Mouse (Mus musculus): Measurements from ENCODE around the gene Nrarp. TPM values are rescaled to one million over a fixed set of nuclear protein-coding genes. Genes with fewer than 3 reads are reported as not detected.
A peak's percentile ranks its signal among the peaks of the same experiment; 100 is the strongest.

The Nrarp gene
- polyA plus RNA-seq (2015; fragmentation: Nextera tagmentation; extraction: Ambion mirVana) = 1.3 and 1.7 TPM in 2 replicates

DNA sequence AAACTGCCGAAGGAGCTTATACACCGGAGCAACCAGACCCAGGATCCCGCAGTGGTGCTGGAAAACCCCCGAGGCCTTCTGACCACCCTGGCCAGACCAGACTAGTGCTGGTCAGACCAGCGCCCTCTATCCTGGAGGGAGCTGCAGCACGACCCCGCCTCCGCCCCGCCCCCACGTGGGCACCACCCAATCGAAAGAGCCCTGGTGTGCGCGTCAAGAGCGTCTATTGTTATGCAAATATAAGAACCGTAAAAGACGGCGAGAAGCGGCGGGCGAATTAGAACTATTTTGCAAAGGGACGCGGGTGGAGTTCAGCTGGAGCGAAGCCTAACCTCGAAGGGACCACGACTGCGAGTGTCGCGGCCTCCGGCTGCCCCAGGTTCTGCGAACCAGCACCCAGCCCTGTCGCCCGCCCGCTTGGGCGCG lies at the start of gene Nrarp:
Gene Nrarp (plus strand): TSS at position 281 of the 426 bp plus-strand sequence.
- H3K27ac ChIP-seq (ENCODE audit: low read depth) = peak within 1 kb of the TSS; percentile 80
- ATAC-seq (peak; percentile 81), DNase-seq (peak; percentile 89)
- H3K9me3 ChIP-seq (ENCODE audit: low read length) = no peaks in the 10 kb centered on the region
- WGBS (ENCODE audit: insufficient replicate concordance) = under 1% methylated on average over 31 of the region's 35 CpGs
- H3K27me3 ChIP-seq (ENCODE audit: insufficient read depth, low read length) = peaks cover 51% of the 10 kb centered on the region
- peaks cover 33% of the 10 kb centered on the region for H3K4me1 ChIP-seq (ENCODE audit: insufficient read depth)
- H3K4me3 ChIP-seq (ENCODE audit: low read depth, low read length) = peak within 1 kb of the TSS; percentile 61
- H3K9ac ChIP-seq (replicated peaks) = peak within 1 kb of the TSS; percentile 65
- peak within 1 kb of the TSS; percentile 98 for H3K4me2 ChIP-seq (ENCODE audit: low read depth, low read length)
- H3K36me3 ChIP-seq (replicated peaks; ENCODE audit: insufficient read depth, low read length) = no peaks in the 10 kb centered on the region
- no peak for TF ChIP-seq EP300 (IDR thresholded peaks at IDR 0.05; ENCODE audit: low read depth)
- peak; percentile 62 for TF ChIP-seq CTCF (IDR thresholded peaks at IDR 0.05; ENCODE audit: low read depth)

DNA sequence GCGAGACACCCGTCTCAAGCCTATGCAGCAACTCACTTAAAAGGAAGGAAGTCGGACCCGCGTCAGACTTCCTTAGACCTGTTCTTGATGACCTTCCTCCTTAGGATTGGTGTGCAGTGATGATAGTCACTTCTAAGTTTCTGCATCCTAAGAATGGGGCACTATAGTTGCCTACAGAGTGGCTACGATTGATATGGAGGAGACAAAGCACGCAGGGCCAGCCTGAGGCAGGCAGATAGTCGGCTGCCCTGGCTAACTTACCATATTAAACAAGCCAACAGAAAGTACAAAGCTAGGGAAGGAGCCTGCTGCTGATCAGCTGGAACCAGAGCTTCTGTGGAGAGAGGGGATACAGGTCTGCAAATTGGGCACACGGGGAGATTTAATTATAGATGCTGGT lies 49.0 kb upstream of the Nrarp start:
- Histone ChIP-seq H3K4me2 (ENCODE audit: low read depth, low read length) (no peak overlapping the region; the same call in 1 of the 2 replicates), H3K9me3 (ENCODE audit: low read length) (no peaks in the 10 kb centered on the region), H3K4me1 (ENCODE audit: insufficient read depth) (0 out of 2 replicates have a peak, but pooled peaks cover 3% of the 10 kb centered on the region), H3K4me3 (ENCODE audit: low read depth, low read length) (no peak overlapping the region), H3K27ac (ENCODE audit: low read depth) (no peak overlapping the region), H3K27me3 (ENCODE audit: insufficient read depth, low read length) (no peaks in the 10 kb centered on the region), H3K36me3 (replicated peaks; ENCODE audit: insufficient read depth, low read length) (no peaks in the 10 kb centered on the region), H3K9ac (replicated peaks) (no peak overlapping the region)
- peak; percentile 54 for ATAC-seq
- 28% methylated on average over 9 of the region's 9 CpGs for WGBS (ENCODE audit: insufficient replicate concordance)
- DNase-seq = no peak
- TF ChIP-seq EP300 (IDR thresholded peaks at IDR 0.05; ENCODE audit: low read depth) = 0 out of 2 replicates have a peak, but pooled peaks have one; percentile 60
- no peak for TF ChIP-seq CTCF (IDR thresholded peaks at IDR 0.05; ENCODE audit: low read depth)

DNA sequence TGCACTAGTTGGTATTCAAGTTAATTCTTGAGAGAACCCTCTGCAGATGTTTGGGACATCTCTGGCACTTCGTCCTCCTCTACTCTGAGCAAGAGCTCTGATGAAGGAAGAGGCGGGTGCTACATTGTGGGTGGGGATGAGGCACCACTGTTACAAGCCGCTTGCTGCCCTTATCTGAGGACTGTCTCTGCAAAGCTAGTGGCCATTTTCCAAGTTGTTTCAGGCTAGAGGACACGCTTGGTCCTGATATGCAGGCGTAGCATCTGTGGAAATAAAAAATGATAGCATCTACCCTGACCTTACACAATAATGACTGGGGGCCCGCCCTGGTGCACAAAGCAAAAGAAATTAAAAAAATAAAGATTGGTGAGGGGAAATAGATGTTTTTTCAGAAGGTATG lies 42.7 kb upstream of the Nrarp start:
- no peak for DNase-seq
- Histone ChIP-seq H3K4me1 (ENCODE audit: insufficient read depth) (no peaks in the 10 kb centered on the region), H3K9me3 (ENCODE audit: low read length) (no peaks in the 10 kb centered on the region), H3K27ac (ENCODE audit: low read depth) (no peak overlapping the region), H3K36me3 (replicated peaks; ENCODE audit: insufficient read depth, low read length) (no peaks in the 10 kb centered on the region), H3K9ac (replicated peaks) (no peak overlapping the region), H3K27me3 (ENCODE audit: insufficient read depth, low read length) (no peaks in the 10 kb centered on the region), H3K4me2 (ENCODE audit: low read depth, low read length) (no peak overlapping the region), H3K4me3 (ENCODE audit: low read depth, low read length) (no peak overlapping the region)
- no peak for TF ChIP-seq CTCF (IDR thresholded peaks at IDR 0.05; ENCODE audit: low read depth)
- TF ChIP-seq EP300 (IDR thresholded peaks at IDR 0.05; ENCODE audit: low read depth) = peak; percentile 73
- 36% methylated on average over 6 of the region's 6 CpGs for WGBS (ENCODE audit: insufficient replicate concordance)
- ATAC-seq = peak; percentile 92

DNA sequence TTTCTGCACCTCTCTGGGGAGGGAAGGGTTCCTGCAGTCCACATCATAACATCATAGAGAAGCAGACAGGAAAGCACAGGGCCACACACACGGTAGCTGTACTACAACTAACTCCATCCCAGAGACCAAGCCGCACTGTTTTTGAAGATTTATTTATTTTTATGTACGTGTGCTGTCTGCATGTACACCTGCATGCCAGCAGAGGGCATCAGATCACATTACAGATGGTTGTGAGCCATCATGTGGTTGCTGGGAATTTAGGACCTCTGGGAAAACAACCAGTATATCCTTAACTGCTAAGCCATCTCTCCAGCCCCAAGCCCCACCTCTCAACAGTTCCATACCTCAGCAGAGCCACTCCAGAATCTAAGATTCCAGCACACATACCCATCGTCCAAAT lies 39.4 kb upstream of the Nrarp start:
- TF ChIP-seq CTCF (IDR thresholded peaks at IDR 0.05; ENCODE audit: low read depth) = peak; percentile 59
- TF ChIP-seq EP300 (IDR thresholded peaks at IDR 0.05; ENCODE audit: low read depth) = no peak
- Histone ChIP-seq H3K9me3 (ENCODE audit: low read length) (no peaks in the 10 kb centered on the region), H3K27ac (ENCODE audit: low read depth) (no peak overlapping the region), H3K36me3 (replicated peaks; ENCODE audit: insufficient read depth, low read length) (no peaks in the 10 kb centered on the region), H3K4me2 (ENCODE audit: low read depth, low read length) (no peak overlapping the region), H3K9ac (replicated peaks) (no peak overlapping the region), H3K27me3 (ENCODE audit: insufficient read depth, low read length) (no peaks in the 10 kb centered on the region), H3K4me1 (ENCODE audit: insufficient read depth) (no peaks in the 10 kb centered on the region), H3K4me3 (ENCODE audit: low read depth, low read length) (no peak overlapping the region)
- ATAC-seq (no peak), DNase-seq (no peak)
- 70% methylated on average over 4 of the region's 4 CpGs for WGBS (ENCODE audit: insufficient replicate concordance)

DNA sequence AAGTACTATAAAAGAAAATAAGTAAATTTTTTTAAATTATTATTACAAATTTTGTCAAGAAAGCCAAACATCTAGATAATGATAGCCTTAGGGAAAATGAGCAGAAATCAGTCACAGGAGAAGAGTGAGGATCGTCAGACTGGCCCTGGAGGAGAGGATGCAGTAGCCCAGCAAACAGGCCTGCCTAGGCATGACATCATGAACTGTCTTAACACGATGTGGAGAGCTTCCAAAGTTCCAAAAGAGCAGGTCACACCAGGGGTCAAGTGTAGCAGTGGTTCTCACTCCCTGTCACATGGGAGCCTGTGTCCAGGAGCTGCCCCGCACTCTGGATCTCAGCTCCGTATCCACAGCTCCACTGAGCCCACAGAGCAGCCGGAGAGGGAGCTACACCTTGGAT lies 38.6 kb upstream of the Nrarp start:
- WGBS (ENCODE audit: insufficient replicate concordance) = 82% methylated on average over 5 of the region's 5 CpGs
- TF ChIP-seq CTCF (IDR thresholded peaks at IDR 0.05; ENCODE audit: low read depth) = no peak
- TF ChIP-seq EP300 (IDR thresholded peaks at IDR 0.05; ENCODE audit: low read depth) = no peak
- ATAC-seq = no peak

DNA sequence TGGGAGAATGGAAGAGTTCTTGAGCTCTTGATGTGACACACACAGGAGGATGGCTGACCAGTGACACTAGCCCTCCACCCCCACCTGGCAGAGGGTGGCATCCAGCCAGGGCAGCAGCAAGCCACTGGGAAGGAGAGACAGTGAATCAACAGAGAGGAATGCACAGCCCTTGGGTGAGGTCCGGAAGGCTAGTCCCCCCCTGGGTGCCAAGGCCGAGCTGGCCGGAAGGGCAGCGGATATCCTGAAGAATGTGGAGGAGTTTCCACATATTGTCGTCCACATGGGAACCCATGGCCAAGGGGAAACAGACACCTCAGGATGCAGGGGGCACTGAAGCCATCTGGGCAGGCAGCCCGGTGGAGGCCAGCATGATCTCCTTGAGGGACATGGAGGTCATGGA lies 35.2 kb upstream of the Nrarp start:
- H3K4me3 ChIP-seq (ENCODE audit: low read depth, low read length) = no peak overlapping the region
- H3K4me2 ChIP-seq (ENCODE audit: low read depth, low read length) = no peak overlapping the region
- peaks cover 8% of the 10 kb centered on the region for H3K4me1 ChIP-seq (ENCODE audit: insufficient read depth)
- DNase-seq (no peak), ATAC-seq (peak; percentile 35)
- TF ChIP-seq EP300 (IDR thresholded peaks at IDR 0.05; ENCODE audit: low read depth) (no peak), CTCF (IDR thresholded peaks at IDR 0.05; ENCODE audit: low read depth) (no peak)
- no peak overlapping the region for H3K9ac ChIP-seq (replicated peaks)
- no peaks in the 10 kb centered on the region for H3K9me3 ChIP-seq (ENCODE audit: low read length)
- no peaks in the 10 kb centered on the region for H3K27me3 ChIP-seq (ENCODE audit: insufficient read depth, low read length)
- H3K27ac ChIP-seq (ENCODE audit: low read depth) = no peak overlapping the region
- H3K36me3 ChIP-seq (replicated peaks; ENCODE audit: insufficient read depth, low read length) = no peaks in the 10 kb centered on the region
- whole genome bisulfite sequencing (ENCODE audit: insufficient replicate concordance) = 77% methylated on average over 6 of the region's 6 CpGs

More for the DNA sequence above, 38.6 kb upstream of the Nrarp start:
- Histone ChIP-seq H3K36me3 (replicated peaks; ENCODE audit: insufficient read depth, low read length) (no peaks in the 10 kb centered on the region), H3K9me3 (ENCODE audit: low read length) (no peaks in the 10 kb centered on the region), H3K27ac (ENCODE audit: low read depth) (no peak overlapping the region), H3K9ac (replicated peaks) (no peak overlapping the region), H3K4me2 (ENCODE audit: low read depth, low read length) (no peak overlapping the region), H3K4me1 (ENCODE audit: insufficient read depth) (no peaks in the 10 kb centered on the region), H3K27me3 (ENCODE audit: insufficient read depth, low read length) (no peaks in the 10 kb centered on the region), H3K4me3 (ENCODE audit: low read depth, low read length) (no peak overlapping the region)
- no peak for DNase-seq
